Mouse (Mus musculus): ENCODE results near the gene Terb2.

The Terb2 gene

DNA sequence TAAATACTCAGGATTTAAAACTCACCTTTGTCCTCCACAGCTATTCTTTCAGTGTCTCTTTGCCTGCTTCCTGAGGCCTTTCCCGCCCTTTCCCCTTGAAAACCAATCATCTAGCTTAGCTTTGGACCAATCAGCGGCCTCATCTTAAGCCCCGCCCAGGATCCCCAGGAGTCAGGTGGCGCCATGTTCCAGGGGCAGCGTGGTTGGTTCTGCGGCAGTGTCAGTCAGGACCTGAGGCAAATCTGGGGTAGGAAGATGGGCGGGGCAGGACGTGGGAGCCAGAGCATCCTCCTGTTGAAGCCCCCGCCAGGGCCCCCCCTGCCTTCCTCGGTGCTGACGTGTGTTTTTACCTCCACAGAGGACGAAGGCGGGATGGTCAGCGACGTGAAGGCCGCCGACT, at the start of gene Terb2, which contains the start of gene Patl2:
TSS of gene Terb2 (plus strand) at position 167 of the 400 bp plus-strand sequence.
TSS of gene Patl2 (minus strand) at position 84 of the 400 bp plus-strand sequence.
- ATAC-seq (ENCODE audit: insufficient number of reproducible peaks, low FRiP score, low TSS enrichment), result no peak

DNA sequence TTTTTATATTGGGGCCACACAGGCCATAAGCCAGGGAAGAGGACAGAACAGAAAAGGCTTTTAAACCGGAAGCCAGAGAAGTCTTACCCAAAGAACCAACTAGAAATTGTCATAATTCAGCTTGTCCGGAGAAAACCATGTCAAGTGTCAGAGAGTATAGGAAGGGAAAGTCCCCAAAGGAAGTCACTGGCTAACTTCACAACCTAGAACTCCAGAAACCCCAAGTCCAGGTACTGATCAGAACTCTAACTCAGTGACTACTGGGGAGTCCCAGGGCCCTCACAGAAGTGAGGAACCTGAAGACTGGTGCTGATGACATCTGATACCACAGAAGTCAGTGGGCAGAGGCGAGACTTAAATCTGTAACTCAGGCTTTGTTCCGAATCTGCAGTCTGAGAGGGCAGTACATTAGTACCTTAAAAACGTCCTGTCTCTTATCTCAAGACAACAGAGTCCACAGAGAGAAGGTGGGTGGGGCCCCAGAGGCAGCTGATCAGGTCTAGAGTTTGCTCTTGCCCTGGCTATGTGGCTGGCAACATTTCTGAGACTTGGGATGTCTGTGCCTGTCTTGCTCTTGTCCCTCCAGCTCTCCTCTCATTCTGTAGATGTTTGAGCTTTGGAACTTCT, 48.1 kb upstream of the Terb2 start:
- ATAC-seq (ENCODE audit: insufficient number of reproducible peaks, low FRiP score, low TSS enrichment), result no peak

DNA sequence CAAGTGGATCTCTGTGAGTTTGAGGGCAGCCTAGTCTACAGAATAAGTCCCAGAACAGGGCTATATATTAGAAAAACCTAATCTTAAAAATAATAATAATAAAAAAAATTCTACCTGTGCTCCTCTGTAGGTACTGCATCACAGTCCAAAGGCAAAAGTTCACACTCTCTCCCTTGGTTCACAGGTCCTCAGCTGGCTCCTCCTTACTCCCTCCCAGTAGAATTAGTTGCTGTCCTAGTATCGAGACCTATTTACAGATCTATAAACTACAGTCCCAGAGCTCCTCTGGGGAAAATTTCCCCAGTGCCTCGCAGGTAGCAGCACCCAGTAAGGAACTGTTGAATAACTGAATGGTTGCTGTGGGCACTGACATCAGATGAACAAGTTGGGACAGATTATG, 45.3 kb upstream of the Terb2 start:
- no peak for ATAC-seq (ENCODE audit: insufficient number of reproducible peaks, low FRiP score, low TSS enrichment)

DNA sequence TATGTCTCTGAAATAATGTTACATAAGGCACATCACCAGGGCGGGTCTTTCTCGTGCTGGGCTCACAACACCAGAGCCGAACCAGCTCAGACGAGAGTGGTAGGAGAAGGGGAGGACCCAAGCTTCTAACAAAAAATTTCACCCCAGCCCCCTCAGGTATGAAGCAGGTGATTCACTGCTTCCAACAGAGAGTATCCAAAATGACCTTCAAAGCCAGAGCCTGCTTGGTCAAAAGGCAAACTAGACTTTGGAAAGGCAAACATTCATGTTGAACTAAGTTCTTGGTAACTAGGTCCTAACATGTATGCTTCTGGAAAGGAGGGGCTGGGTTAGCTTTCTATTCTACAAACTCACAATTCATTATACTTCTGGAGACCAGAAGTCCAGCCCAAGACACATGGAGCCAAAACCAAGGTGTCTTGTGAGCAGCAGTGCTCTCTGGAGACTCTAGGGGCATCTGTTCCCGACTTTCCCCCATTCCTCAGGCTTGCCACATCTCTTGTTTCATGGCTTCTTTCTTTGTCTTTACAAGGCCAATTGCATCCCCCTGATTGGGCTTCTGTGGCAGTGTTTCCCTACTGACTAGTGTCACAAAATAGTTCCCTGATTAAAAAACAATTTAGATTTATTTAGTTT, 44.6 kb upstream of the Terb2 start:
- no peak for ATAC-seq (ENCODE audit: insufficient number of reproducible peaks, low FRiP score, low TSS enrichment)

DNA sequence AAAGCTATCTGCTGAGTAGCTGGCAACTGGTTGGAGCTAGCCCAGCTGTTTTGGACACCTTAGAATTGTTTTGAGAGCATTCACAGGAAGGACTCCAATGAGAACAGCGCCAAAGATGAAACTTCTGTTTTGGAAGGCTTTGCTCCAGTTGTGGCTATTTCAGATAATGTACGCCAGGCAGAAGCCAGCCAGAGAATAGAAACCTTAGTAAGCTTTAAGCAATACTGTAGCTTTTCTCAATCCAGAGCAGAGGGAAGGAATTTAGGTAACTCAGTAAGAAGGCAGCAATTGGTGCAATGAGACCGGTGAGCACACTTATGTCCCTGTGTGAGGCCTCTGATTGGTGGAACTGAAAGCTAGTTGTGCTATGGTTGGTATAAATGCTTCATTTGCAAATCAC, 43.0 kb upstream of the Terb2 start:
- ATAC-seq (ENCODE audit: insufficient number of reproducible peaks, low FRiP score, low TSS enrichment), result no peak

DNA sequence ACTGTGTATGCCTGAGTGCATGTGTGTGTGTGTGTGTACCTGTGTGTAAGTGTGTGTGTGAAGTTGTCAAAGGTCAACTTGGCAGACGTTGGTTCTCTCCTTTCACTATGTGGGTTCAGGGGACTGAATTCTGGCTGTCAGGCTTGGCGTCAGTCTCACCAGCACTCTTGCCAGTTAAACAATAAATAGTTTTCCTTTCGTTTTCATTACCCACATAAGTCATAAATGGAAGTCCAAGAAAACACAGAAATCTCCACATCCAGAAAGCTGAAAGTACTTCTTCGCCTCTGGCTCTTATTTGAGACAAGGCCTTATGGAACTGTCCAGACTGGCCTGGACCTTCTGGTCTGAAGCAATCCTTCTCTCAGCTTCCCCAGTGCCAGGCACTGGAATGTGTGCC, 40.3 kb upstream of the Terb2 start:
- no peak for ATAC-seq (ENCODE audit: insufficient number of reproducible peaks, low FRiP score, low TSS enrichment)

DNA sequence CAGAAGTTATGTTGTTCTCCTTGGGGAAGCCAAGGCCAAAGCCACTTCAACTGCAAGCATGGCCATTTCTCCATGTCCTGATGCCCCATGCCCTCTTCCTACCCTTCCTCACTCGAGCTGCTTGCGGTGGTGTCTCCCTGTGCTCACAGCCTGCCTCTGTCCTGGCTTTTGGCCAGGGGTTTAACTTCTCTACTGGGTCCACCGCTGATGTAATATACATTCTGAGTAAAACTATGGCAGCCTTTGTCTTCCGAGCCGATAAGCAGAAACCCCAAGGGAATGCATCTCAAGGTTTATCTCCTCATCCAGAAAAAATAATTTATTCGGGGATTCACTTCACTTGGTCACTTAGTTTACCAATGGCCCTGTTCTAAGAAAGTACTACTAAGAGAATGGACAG, 39.4 kb upstream of the Terb2 start:
- ATAC-seq (ENCODE audit: insufficient number of reproducible peaks, low FRiP score, low TSS enrichment), result no peak

DNA sequence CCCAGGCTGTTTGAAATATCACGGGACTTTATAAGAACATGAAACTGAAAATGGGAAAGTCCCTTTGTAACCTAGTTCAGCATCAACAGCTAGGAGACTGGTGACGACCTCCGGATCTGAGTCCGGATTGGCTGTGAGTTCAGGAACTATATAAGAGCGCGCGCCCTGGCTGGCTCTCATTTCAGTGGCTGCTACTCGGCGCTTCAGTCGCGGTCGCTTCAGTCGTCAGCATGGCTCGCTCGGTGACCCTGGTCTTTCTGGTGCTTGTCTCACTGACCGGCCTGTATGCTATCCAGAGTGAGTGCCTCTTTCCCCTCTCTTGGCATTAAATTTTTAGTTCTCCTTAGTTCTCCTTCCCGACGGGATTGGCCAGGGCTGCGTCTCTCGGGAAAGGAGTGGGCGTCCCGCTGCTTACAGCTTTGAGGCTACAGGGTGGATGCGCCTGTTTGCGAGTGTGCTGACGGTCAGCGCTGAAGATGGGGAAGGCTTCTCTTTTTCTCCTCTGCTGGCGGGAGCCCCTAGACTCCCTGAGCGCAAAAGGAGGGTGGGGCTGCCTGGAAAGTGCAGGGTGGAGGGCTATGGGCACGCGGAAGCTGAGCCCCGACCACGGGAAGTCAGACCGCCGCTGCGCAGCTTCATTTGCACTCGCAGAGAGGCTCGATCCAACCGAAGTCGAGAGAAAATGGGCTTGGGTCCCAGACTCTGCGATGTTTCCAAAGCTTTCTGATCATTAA, 38.4 kb upstream of the Terb2 start, which contains the start of gene B2m:
TSS of gene B2m (plus strand) at position 179 of the 734 bp plus-strand sequence.
- ATAC-seq (ENCODE audit: insufficient number of reproducible peaks, low FRiP score, low TSS enrichment), result peak; percentile 99

DNA sequence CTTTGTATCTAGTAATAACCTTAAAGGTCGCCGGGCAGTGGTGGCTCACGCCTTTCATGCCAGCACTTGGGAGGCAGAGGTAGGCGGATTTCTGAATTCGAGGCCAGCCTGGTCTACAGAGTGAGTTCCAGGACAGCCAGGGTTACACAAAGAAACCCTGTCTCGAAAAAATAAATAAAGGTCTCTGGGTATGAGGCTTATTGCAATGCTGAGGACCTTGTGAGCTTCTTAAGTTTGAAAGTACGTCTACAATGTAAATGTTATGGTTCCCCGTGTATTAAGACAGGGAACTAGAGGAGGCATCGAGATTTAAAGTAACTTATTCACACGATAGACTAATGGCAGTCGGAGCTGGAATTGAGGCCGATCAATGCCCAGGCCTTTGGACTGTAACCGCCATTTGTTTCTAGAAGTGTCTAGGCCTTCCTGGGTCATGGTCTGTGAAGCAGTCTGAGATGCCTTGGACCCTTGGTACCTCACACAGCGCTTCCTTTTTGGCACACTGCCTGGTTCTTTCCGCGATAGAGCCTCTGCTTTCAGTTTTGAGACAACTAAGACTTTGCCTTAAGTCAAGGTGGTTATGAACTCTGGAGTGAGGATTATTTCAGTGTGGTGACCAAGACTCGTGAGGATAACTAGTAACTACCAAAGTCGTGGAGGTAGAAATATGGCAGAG, 37.7 kb upstream of the Terb2 start:
- no peak for ATAC-seq (ENCODE audit: insufficient number of reproducible peaks, low FRiP score, low TSS enrichment)

DNA sequence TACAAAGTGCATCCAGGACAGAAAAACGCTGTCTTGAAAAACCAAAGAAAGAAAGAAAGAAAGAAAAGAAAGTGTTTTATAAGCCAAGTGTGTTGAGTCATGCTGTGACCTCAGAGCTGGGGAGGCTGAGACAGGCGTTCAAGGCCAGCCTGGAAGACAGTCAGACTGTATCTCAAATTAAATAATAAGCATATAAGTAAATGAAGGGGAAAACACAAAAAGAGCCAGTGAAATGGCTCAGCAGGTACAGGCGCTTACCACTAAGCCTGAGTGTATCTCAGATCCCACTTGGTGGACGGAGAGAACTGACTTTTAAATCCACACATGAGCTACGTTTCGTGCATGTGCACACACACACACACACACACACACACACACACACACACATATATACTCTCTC, 36.8 kb upstream of the Terb2 start:
- no peak for ATAC-seq (ENCODE audit: insufficient number of reproducible peaks, low FRiP score, low TSS enrichment)

DNA sequence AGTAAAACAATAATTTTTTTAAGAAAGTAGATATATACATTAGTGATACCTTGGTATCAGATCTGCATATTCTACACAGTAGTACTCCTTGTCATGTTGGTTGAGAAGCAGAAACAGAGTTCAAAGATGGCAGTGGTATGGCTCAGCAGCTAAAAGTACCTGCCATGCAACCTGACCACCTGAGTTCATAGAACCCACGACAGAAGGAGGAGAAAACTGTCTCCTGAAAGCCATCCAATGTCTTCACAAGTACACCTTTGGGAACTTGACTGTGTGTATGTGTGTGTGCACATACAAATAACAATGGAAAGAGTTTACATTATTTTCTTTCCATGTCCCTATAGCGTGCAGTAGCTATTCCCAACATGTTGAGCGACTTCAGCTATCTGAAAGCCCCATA, 36.4 kb upstream of the Terb2 start:
- no peak for ATAC-seq (ENCODE audit: insufficient number of reproducible peaks, low FRiP score, low TSS enrichment)

DNA sequence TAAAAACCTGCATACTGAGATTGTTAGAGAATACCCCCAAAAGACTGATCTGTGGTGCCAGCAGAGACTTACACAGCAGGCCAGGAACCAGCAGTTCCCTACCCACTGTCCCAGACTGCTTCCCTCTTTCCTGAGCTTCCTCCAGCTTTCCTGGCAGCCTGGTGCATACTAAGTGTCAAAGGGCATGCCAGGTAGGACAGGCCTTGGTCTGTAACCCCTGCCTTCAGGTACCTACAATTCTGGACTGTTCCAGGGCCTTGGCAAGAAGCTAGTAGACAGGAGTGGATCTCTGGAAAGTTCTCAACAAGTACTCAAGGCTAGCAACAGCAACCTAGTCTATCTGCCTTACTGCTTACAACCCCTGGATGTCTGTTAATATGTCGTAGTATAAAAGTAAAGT, 34.9 kb upstream of the Terb2 start:
- ATAC-seq (ENCODE audit: insufficient number of reproducible peaks, low FRiP score, low TSS enrichment), result no peak

DNA sequence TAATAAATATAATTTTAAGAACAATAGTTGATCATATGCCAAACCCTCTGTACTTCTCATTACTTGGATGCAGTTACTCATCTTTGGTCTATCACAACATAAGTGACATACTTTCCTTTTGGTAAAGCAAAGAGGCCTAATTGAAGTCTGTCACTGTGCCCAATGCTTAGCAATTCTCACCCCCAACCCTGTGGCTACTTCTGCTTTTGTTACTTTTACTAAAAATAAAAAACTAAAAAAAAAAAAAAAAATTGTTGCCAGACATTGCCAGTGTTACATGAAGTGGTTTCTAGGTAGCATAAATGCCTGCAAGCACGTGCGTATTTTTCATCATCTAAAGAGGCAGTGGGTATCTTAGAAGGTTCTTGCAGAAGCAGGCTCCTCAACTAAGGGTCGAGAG, 33.2 kb upstream of the Terb2 start:
- ATAC-seq (ENCODE audit: insufficient number of reproducible peaks, low FRiP score, low TSS enrichment), result no peak

DNA sequence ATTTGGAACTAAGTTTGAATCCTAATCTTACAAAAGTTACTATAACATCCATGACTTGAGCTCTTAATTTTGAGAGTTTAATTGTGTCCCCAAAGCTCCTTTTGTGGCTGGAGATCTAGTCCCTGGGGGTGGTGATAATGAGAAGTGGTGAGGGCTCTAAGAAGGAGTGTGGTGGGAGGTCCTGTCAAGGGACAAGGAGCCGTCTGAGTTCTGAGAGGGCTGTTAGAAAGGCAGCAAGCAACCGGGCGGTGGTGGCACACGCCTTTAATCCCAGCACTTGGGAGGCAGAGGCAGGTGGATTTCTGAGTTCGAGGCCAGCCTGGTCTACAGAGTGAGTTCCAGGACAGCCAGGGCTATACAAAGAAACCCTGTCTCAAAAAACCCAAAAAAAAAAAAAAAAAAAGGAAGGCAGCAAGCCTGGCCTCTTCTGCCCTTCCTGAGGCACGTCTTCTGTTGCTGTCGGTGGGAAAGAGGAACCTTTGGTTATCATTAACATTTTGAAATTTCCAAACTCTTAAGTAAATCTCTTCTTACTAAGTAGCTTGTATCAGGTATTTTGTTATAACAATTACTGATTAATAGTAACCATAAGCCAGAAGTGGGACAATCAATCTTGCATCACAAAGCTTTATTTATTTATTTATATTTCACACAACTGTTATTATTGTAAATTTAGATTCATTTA, 32.2 kb upstream of the Terb2 start:
- ATAC-seq (ENCODE audit: insufficient number of reproducible peaks, low FRiP score, low TSS enrichment), result no peak

DNA sequence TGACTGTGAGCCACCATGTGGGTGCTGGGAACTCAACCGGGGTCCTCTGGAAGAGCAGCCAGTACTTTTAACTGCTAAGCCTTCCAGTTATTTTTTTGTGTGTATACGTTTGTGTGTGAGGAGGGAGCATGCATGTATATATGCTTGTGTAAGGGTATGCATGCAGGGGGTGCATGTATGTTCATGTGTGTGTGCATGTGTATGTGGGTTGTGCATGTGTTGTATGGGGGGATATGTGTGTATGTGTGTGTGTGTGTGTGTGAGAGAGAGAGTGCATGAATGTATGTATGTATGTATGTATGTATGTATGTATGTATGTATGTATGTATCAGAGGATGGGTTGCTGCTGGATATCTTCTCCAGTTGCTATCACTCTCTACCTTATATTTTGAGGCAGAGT, 31.6 kb upstream of the Terb2 start:
- no peak for ATAC-seq (ENCODE audit: insufficient number of reproducible peaks, low FRiP score, low TSS enrichment)

DNA sequence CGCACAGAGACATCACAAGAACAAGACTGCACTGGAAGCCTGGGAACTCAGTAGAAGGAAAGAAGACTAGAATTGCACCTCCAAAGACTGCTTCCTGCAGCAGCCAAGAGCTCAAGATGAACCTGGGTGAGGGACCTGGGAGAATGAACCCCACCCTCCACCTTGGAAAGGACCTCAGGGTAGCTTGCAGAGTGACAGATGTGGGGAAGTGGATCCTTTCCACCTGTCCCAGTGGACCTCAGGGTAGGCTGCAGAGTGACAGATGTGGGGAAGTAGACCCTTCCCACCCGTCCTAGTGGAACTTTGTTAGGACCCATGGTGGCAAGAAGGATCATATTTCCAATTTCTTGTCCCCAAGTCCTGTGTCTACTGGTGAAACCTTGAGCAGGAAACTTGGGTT, 30.8 kb upstream of the Terb2 start:
- ATAC-seq (ENCODE audit: insufficient number of reproducible peaks, low FRiP score, low TSS enrichment), result no peak

DNA sequence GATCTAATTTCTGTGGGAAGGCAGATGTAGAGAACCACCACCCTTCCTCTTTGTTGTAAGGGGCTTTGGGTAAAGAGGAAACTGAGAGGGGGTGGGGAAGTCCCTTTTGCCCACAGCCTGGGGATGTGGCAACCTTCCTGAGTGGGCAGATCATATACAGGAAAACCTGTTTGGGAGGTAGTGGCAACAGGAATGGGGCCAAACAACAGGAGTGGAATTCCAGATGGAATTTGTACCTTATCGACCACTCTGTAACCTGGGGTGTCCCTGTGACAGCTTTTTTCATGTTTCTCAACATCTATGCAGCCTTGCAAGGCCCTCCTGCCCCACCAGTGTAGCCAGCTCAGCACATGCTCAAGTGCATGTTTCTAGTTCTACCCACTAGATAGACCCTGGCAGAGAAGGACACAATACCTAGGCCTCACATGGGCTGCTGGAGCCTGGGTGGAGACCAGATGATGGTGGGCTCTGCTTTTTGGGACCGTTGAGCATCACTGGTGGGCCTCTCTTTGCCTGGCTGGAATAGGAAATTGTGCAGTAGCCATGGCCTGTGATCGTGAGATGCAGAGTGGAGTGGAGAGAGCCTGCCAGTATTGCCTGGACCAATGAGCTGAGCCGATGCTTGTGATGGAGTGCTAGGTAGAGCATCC, 29.9 kb upstream of the Terb2 start:
- no peak for ATAC-seq (ENCODE audit: insufficient number of reproducible peaks, low FRiP score, low TSS enrichment)

DNA sequence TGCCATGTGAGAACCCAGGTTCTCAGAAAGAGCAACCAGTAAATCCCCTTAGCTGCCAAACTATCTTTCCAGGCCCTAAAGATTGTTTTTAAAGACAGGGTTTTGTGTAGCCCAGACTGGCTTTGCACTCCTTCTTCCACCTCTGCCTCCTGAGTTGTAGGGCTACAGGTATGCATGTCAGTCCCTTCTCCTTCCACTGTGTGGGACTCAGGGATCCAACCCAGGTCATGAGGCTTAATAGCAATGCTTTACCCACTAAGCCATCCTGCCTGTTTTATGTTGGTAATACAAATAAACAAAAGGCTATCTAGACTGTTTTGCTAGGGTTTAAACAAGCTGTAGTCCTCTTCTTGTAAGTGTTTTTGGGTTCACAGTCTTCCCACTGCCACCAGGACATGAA, 28.5 kb upstream of the Terb2 start:
- no peak for ATAC-seq (ENCODE audit: insufficient number of reproducible peaks, low FRiP score, low TSS enrichment)

DNA sequence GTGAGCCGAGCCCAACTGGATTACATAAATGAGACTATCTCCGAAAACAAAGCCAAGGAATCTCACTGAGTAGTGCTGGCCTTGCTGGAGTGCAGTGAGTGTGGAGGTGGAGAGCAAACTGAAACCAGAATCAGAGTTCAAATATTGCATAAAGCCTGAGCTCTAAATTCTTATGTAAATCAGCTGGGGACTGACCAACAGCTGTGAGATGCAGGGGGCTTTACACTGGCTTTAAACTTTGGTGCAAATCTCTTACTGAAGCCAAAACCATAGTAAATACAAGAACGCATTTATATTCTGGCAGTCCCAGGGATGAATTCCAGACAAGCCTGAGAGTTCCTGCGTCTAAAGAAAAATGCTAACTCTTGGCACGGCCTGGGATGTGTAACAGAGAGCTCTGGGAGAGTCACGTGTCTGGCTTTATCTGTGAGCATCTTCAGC, 27.7 kb upstream of the Terb2 start:
- ATAC-seq (ENCODE audit: insufficient number of reproducible peaks, low FRiP score, low TSS enrichment), result no peak

DNA sequence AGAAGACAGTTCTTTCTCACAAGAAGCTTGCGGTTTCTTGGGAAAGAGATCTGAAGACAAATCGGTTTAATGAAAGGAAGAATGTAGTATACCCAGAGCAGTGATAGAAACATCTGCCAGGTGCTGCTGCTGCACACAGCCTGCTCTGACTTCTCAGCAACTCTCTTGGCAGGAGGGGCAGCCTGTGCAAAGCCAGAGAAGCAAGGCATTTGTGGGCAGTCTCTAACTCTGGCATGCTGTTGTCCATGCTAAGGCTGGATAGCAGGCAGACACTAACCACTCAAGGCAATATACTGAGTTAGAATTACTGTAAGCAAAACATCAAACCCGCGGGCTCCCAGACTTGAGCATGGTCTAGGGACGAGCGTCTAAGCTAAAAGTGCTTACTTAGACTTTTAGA, 26.4 kb upstream of the Terb2 start:
- ATAC-seq (ENCODE audit: insufficient number of reproducible peaks, low FRiP score, low TSS enrichment), result no peak
